Mouse (Mus musculus) forebrain, postnatal 0 days (tissue): ENCODE measurements at regions not wholly inside any gene's neighbourhood (a gene's known extent, or its start where the extent isn't known, plus 50 kb on each side); places are given as distances from the start of the nearest gene placed in this dataset.

Experiments
- ATAC-seq: fragments of 200-750 bp; cut with Nextera tagmentation; 2 replicates; pipeline ENCODE4 v1.8.0; 2017; ENCODE audit warnings: mild to moderate bottlenecking, moderate library complexity
- DNase-seq: peaks from one replicate; pipeline ENCODE4 v3.0.0-alpha.2; 2015
- H3K27ac ChIP-seq: fragments of 300-500 bp; sonication (generic); 2 replicates; pipeline ENCODE4 v1.5.1; 2014; ENCODE audit warnings: low read depth, mild to moderate bottlenecking, antibody characterized with exemption, low read length, moderate library complexity, mixed read lengths
- H3K27me3 ChIP-seq: fragments of 300-500 bp; sonication (generic); 2 replicates; pipeline ENCODE4 v1.6.1; 2014; ENCODE audit warnings: mild to moderate bottlenecking, low read length, mixed read lengths; ENCODE audit not compliant: insufficient read depth
- H3K36me3 ChIP-seq: fragments of 300-500 bp; sonication (generic); 2 replicates; pipeline ENCODE4 v1.6.1; 2014; ENCODE audit warnings: mild to moderate bottlenecking, moderate library complexity; ENCODE audit not compliant: insufficient read depth
- H3K4me1 ChIP-seq: fragments of 300-500 bp; sonication (generic); 2 replicates; pipeline ENCODE4 v1.6.1; 2014; ENCODE audit warnings: antibody characterized with exemption; ENCODE audit not compliant: insufficient read depth
- H3K4me2 ChIP-seq: fragments of 300-500 bp; sonication (generic); 2 replicates; pipeline ENCODE4 v1.6.1; 2014; ENCODE audit warnings: low read depth, mild to moderate bottlenecking, moderate library complexity
- H3K4me3 ChIP-seq: fragments of 300-500 bp; sonication (generic); 2 replicates; pipeline ENCODE4 v1.5.1; 2014; ENCODE audit warnings: low read depth, low read length, mixed read lengths
- H3K9ac ChIP-seq: fragments of 300-500 bp; sonication (generic); 2 replicates; pipeline ENCODE4 v1.6.1; 2014; ENCODE audit warnings: mild to moderate bottlenecking
- H3K9me3 ChIP-seq: fragments of 300-500 bp; sonication (generic); 2 replicates; pipeline ENCODE4 v1.6.1; 2016; ENCODE audit warnings: low read length
- CTCF ChIP-seq: sonication (generic); IDR thresholded peaks from 2 replicates; pipeline ENCODE4 v1.5.1; 2016; ENCODE audit warnings: antibody characterized with exemption, control low read depth, low read depth
- WGBS: fragments of 180-500 bp; shearing (Covaris S2); extraction: QIAGEN DNeasy Blood & Tissue Kit; methylation state at CpG from one replicate; pipeline ENCODE4 v1.1.7; 2014; 5-methylcytosine and 5-hydroxymethylcytosine counted together

DNA sequence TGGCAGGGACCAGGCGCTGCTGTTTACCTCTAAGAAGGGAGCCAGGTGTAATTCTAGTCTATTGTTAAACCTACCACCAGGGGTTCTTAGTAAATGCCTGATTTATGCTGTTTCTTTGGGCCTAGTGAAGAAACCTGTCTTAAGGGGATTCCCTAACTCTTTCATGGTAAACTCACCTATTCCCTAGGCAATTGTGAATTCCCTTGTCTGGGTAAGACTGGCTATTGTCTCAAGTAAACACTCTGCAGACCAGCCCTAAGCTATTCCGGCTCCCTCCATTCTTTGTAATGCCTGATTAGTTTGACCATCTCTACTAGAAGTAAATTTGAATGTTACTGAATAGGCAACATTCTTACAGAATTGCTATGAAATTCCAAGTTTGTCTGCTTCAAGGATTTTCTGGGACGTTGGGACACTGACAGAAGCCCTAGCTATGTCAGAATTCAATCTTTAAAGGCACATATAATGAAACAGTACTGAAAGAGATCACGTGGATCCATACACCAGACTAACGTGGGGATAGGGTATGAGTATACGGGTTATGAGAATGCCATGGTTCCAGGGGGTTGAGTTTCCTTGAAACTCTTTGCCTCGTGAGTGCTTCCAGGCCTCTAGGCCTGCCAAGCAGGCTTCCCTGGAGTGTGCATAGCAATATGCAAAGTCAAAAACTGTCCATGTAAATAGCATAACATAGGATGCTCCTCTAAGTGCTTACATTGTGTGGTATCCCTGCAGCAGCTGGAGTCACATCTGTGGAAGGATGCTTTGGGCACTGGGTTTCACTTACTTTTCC, 734.7 kb upstream of the Nrsn1 start:
- TF ChIP-seq CTCF: no peak
- no peak for ATAC-seq
- DNase-seq: no peak
- Histone ChIP-seq H3K36me3 (no peaks in the 10 kb centered on the region), H3K9me3 (no peaks in the 10 kb centered on the region), H3K9ac (no peak overlapping the region), H3K27me3 (no peaks in the 10 kb centered on the region), H3K4me3 (no peak overlapping the region), H3K4me1 (no peaks in the 10 kb centered on the region), H3K27ac (no peak overlapping the region), H3K4me2 (no peak overlapping the region)
- 84% methylated on average over 7 of the region's 7 CpGs for WGBS

GRCm38 (mm10) chr13:25993526-25993925, 723.2 kb upstream of the Nrsn1 start:
- 69% methylated on average over 1 of the region's 1 CpGs for WGBS

DNA sequence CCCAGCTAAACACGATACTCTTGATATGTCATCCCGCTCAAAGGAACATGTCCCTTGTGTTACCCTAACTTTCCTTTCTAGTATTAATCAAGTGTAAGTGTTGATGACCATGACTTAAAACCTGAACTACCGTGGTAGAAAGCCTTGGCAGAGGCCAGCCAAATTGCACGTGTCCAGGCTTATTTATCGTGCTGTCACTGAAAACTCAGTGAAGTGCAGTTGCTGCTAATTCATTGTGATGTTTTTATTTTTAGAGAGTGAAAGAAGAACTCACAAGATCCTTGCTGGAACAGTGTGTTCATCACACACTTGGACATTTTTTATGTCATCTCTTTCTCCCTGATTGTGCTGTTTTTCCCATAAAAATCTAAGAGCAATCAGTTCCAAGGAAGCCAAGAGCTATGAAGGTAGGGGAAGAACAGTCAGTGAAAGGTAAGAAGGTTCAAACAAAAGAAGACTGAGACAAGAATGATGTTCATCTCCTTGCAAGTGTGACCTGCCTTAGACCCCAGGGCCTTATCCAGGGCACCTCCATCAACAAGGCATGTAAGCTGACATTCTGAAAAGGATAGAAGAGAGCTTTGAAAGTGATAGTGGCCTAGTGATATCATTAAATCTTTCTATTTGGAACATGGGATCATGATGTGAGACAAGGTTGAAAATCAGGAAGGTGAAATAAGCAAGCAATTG, 718.9 kb upstream of the Nrsn1 start:
- WGBS: 92% methylated on average over 5 of the region's 5 CpGs
- Histone ChIP-seq H3K4me1 (no peaks in the 10 kb centered on the region), H3K9me3 (no peaks in the 10 kb centered on the region), H3K27ac (no peak overlapping the region), H3K4me3 (no peak overlapping the region), H3K36me3 (no peaks in the 10 kb centered on the region), H3K9ac (no peak overlapping the region), H3K4me2 (no peak overlapping the region), H3K27me3 (no peaks in the 10 kb centered on the region)
- no peak for DNase-seq
- ATAC-seq: no peak
- no peak for TF ChIP-seq CTCF

More at GRCm38 (mm10) chr13:25993526-25993925, 723.2 kb upstream of the Nrsn1 start:
- H3K27me3 ChIP-seq: no peaks in the 10 kb centered on the region
- no peak overlapping the region for H3K4me2 ChIP-seq
- DNase-seq (no peak), ATAC-seq (no peak)
- H3K9me3 ChIP-seq: no peaks in the 10 kb centered on the region
- H3K4me3 ChIP-seq: no peak overlapping the region
- H3K9ac ChIP-seq: no peak overlapping the region
- TF ChIP-seq CTCF: no peak
- H3K36me3 ChIP-seq: no peaks in the 10 kb centered on the region
- no peak overlapping the region for H3K27ac ChIP-seq
- H3K4me1 ChIP-seq: no peaks in the 10 kb centered on the region

GRCm38 (mm10) chr13:25984535-25984934, 714.2 kb upstream of the Nrsn1 start:
- Histone ChIP-seq H3K9me3 (no peaks in the 10 kb centered on the region), H3K9ac (no peak overlapping the region), H3K36me3 (no peaks in the 10 kb centered on the region), H3K27ac (no peak overlapping the region), H3K4me1 (no peaks in the 10 kb centered on the region), H3K27me3 (no peaks in the 10 kb centered on the region), H3K4me3 (no peak overlapping the region), H3K4me2 (no peak overlapping the region)
- TF ChIP-seq CTCF: no peak
- 63% methylated on average over 1 of the region's 1 CpGs for WGBS
- ATAC-seq (no peak), DNase-seq (no peak)

DNA sequence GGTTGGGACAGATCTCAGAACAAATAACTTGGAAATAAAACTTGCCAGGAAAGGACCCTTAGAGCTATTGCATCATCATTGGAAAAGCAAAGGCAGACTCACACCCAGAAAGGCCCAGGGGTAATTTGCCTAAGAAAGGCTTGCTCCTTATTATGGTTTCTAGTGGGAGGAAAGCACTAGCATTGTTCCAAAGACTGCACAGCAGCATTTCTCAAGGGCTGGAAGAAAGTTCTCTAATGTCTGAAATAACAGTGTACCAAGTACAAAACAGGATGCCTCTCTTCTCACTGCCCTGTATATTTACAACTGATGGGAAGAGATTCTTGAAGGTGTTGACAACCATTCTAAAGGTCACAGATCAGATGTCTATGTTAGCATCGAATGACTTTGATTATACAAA, 713.4 kb upstream of the Nrsn1 start:
- no peak for ATAC-seq

DNA sequence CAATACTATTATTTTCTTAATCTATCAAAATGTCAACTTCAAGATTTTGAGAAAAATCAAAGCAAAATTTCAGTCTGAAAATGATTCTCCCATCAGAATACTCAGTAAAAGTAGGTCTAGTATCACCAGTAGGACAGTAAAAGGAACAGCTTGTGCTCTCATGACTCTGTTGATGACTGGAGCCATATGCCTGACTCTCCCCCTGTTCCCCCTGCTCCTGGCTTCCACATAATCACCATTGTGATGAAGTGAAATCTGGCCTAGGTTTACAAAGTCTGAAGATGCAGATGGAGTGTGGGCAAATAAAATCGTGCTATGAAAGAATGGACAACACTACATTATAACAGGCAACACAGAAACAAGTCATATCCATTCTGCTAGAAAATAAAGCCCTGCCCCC, 708.3 kb upstream of the Nrsn1 start:
- Histone ChIP-seq H3K4me1 (no peaks in the 10 kb centered on the region), H3K4me3 (no peak overlapping the region), H3K4me2 (no peak overlapping the region), H3K36me3 (no peaks in the 10 kb centered on the region), H3K27me3 (no peaks in the 10 kb centered on the region), H3K27ac (no peak overlapping the region), H3K9ac (no peak overlapping the region), H3K9me3 (no peaks in the 10 kb centered on the region)
- WGBS: 27% methylated on average over 1 of the region's 1 CpGs
- no peak for TF ChIP-seq CTCF
- peak; percentile 2 for DNase-seq
- peak; percentile 48; the same call in 1 of the 2 replicates for ATAC-seq

More for the DNA sequence above, 713.4 kb upstream of the Nrsn1 start:
- Histone ChIP-seq H3K27ac (no peak overlapping the region), H3K36me3 (no peaks in the 10 kb centered on the region), H3K4me3 (no peak overlapping the region), H3K9ac (no peak overlapping the region), H3K4me2 (no peak overlapping the region), H3K27me3 (no peaks in the 10 kb centered on the region), H3K4me1 (no peaks in the 10 kb centered on the region), H3K9me3 (no peaks in the 10 kb centered on the region)
- no peak for TF ChIP-seq CTCF
- 77% methylated on average over 1 of the region's 1 CpGs for WGBS
- DNase-seq: no peak

DNA sequence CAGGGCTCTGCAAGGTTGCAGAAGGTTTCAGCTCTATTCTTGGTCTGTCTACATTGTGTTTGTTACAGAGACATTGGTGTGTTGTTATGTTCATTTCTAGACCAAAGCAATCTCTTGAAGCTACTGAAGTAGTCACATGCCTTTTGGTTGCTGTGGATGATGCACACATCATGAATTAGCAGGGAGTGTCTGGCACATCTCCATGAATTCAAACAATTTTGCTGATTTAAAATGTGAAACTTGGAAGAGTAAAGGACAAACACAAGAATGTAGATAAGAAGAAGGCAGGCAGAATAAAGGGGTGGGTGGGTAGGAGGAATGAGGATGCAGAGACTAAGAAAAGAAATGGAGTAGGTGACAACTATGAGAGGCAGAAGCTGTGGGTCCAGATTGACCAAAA, 688.3 kb upstream of the Nrsn1 start:
- Histone ChIP-seq H3K9ac (no peak overlapping the region), H3K9me3 (no peaks in the 10 kb centered on the region), H3K27ac (peak overlapping the region; percentile 24; the same call in 1 of the 2 replicates), H3K4me3 (no peak overlapping the region), H3K27me3 (no peaks in the 10 kb centered on the region), H3K4me1 (peaks cover 7% of the 10 kb centered on the region; the same call in 1 of the 2 replicates), H3K36me3 (no peaks in the 10 kb centered on the region), H3K4me2 (no peak overlapping the region)
- DNase-seq: no peak
- no peak for ATAC-seq
- TF ChIP-seq CTCF: no peak
